Mouse (Mus musculus) CD4-positive, CD25-positive, alpha-beta regulatory T cell, adult 2 months (primary cell): ENCODE results near the gene Utp11.
"Not testable (repeated sequence)": the region's sequence is repeated elsewhere in the genome, so short reads cannot be mapped to it uniquely, and the experiment has no call there.

Source experiments
- DNase-seq: peaks from one replicate; pipeline ENCODE4 v3.0.0-alpha.2; 2012; ENCODE audit warnings: low read depth, low spot score

Utp11 gene

GRCm38 (mm10) chr4:124693135-124693894 is at the start of gene Utp11:
Utp11 (minus strand) TSS chr4:124693600.
- DNase-seq = peak; percentile 92

DNA sequence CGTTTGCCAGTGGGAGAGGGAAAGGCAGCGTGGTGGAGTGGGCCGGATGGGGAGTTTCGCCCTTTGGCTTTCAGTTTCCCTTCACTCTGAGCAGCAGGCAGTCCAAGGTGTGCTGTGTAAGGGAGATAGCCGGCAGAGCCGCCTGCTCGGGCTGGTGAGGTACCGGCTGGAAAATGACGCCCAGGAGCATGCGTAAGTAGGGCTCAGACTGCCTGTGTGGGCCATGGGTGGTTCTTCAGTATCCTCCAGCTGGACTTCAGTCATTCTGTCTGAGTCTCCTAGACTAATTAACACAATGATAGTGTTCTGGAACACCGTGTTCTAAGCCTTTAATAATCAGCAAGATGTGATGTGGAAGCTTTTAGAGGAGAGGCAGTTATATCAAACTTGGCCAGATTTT is 49.4 kb upstream of the Utp11 start:
- DNase-seq = no peak

- peak; percentile 71 for DNase-seq
Observed at GRCm38 (mm10) chr4:124741376-124742343, 48.3 kb upstream of the Utp11 start, which contains the start of gene Inpp5b. Inpp5b (plus strand) TSS chr4:124741850.

DNA sequence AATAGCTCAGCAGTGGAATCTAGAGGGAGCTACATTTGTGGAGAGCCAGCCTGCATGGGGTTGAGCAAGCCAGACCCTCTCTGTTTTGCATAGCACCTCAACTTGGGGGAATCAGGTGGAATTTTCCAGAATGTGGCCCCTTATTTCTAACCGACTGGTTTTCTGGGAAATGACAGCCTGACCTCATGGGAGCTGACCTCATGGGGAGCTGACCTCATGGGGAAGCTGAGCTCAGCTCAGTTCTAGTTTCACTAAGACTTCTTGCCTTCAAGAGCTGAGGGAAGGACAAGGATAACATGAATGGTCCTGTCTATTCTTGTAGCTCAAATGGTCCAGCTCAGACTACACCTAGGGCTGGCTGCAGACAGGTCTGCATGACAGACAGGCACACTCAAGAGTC is 45.4 kb upstream of the Utp11 start:
- DNase-seq = no peak

DNA sequence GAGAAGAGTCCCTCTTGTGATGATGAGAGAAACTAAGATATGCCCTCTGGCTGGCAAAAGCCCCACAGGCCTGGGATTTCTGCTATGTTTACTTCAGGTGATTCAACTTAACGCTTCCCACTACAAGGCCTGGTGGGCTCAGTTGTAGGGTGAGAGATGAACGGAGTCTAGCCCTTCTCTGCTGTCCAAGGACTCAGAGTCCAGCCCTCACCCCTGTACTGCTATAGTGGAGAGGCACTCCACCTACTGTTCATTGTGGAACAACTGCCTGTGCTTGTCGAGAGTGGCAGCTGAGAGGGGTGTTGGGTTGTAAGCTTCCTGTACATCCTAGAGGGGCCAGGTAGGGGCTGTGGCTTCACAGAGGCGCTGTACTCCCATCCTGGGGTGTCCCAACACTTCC is 44.6 kb upstream of the Utp11 start:
- no peak for DNase-seq

DNA sequence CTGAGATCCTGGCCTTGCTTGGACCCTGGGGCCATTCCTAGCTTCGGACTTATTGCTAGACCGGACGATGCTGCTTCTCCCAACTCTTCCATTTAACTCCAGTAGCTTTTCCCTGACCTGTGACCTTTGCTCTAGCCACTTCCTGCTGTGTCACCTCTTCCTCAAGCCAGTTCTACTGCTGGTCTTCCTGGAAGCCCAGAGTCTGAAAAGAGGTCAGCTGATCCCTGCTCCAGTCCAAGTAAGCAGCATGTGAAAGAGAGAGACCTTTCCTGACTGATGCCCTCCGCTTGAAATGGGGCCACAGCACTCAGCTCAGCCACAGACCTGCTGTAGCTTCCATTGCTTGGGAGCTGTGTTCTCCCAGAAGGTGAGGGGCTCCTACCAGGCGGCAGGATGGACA is 44.1 kb upstream of the Utp11 start:
- no peak for DNase-seq

- no peak for DNase-seq
Observed at GRCm38 (mm10) chr4:124736952-124737351, 43.6 kb upstream of the Utp11 start.

DNA sequence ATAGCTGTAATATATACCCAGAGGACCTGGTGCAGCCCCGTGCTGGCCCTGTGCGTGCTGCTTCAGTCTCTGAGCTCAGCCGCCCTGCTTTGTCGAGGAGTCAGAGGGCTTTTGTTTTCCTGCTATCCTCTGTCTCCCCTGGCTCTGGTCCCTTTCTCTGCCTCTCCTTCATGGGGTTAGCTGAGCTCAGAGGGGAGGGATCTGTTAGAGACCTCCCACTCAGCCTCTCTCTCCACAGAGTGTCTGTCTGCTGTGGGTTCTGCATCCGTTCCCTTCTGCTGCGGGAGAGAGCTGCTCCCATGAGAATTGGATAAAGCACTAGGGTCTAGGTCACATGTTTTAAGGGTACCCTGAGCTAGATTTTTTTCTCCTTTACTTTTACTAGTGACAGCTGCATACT is 32.7 kb upstream of the Utp11 start:
- DNase-seq = no peak

- no peak for DNase-seq
Observed at GRCm38 (mm10) chr4:124719101-124719500, 25.7 kb upstream of the Utp11 start.

DNA sequence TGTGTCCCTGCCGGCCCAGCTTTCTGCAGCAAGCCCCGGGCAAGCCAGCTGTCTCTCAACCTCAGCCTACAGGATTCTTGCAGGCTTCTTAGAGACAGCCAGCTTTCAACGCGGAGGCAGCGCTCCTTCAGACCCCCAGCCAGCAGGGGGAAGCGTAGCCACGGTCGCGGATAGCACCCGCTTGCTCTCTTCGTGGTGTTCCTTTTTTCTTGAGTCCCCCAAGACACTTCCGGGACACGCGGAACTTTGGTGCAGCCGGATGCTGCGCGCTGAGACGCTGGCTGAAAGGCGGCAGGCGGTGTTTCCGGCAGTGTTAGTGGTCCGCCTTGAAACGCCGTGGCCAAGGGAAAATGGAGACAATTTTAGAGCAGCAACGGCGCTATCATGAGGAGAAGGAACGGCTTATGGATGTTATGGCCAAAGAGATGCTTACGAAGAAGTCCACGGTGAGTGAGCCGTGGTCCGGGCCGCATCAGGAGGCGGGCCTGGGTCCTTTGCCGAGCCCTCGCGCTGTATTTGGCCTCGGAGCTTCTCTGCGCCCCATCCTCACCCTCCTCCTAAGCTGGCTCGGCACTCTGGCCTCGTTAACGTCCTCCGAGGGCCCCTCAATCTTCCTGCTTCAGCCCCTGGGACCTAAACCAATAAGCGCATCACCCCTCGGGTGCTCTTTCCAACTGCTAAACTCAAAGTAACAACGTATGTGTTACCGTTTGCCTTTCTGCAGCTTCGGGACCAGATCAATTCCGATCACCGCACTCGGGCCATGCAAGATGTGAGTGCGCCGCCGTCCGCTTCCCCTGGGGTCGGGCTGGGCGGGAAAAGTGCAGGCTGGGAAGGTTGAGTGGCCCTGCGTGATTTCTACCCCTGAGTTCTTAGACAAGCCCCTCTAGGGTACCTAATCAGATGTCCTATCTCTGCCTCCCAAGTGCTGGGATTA is 21.4 kb upstream of the Utp11 start, which contains the start of gene Sf3a3:
Gene Sf3a3, plus strand, starts transcription at position 232 of the 937 bp plus-strand sequence.
- peak; percentile 98 for DNase-seq

DNA sequence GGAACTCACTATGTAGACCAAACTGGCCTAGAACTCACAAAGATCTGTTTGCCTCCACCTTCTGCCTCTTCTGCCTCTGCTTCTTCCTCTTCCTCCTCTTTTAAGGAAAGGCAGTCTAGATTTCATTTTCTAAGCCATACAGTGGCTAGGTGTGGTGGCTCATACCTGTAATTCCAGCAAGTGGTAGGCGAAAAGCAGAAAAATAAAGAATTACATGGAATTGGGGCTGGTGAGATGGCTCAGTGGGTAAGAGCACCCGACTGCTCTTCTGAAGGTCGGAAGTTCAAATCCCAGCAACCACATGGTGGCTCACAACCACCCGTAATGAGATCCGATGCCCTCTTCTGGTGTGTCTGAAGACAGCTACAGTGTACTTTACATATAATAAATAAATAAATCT is 20.4 kb upstream of the Utp11 start:
- not testable (repeated sequence) for DNase-seq

DNA sequence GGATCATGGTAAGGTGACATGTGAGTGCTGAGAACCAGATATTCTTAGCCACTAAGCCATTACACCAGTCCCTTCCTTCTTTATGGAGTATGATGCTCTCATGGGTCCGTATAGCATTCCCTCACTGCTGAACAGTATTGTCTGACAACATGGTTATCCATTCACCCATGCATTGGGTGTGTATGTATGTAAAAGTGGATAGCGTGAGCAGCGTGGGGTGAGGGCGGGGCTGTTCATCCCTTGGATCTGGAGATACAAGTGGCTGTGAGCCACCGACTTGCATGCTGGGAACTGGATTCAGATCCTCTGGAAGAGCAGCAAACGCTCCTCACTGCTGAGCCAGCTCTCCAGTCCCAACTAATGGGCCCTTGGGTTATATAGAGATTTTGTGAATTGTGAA is 19.2 kb upstream of the Utp11 start:
- no peak for DNase-seq

- DNase-seq = peak; percentile 80
Observed at GRCm38 (mm10) chr4:124710776-124711291, 17.4 kb upstream of the Utp11 start.

- DNase-seq = peak; percentile 38
Observed at GRCm38 (mm10) chr4:124709961-124710446, 16.6 kb upstream of the Utp11 start.

DNA sequence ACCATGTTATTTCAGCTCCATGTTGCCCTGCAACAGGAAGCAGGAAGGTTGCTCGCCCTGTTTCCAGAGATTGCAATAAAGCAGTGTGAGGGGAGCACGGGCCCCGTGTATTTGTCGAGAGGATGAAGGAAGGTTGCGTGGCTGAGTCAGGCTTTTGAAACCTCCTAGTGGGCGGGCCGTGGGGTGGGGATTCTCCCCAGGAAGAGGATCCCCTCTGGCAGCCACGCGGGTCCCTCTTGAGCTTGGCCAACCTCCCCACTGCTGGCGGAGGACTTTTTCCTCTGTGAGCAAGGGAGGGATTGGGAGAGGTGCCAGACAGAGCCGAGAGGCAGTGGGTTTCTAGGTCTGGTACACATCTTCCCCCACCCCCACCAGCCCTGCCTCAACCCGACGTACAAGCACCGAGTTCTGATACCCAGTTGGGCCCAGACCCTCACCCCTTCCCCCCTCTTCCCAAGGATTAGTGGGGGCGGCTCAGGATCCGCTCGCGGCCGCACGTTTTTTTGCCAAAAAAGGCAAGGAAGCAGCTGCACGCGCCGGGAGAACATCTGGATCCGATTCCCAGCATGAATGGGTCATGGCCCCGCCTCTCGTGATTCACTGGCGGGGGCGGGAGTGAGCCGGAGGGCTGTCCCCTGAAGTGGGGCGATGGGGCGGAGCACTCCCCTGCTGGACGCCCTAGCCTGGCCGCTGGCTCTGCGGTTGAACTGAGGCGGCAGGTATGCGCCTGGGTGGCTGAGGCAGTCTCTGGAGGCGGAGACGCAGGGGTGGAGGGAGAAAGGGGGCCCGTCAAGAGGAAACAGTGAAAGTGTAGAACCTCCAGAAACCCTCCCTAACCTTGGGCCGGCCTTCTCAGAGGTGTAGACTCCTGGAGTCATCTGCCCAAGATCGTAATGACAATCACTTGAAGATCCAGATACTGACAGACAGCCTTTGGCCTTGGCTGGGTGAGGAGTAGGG is 15.4 kb upstream of the Utp11 start:
- peak; percentile 78 for DNase-seq

GRCm38 (mm10) chr4:124708200-124708517 is 14.8 kb upstream of the Utp11 start:
- DNase-seq = not testable (repeated sequence)

GRCm38 (mm10) chr4:124707381-124708199 is 14.2 kb upstream of the Utp11 start:
- DNase-seq = not testable (repeated sequence)

DNA sequence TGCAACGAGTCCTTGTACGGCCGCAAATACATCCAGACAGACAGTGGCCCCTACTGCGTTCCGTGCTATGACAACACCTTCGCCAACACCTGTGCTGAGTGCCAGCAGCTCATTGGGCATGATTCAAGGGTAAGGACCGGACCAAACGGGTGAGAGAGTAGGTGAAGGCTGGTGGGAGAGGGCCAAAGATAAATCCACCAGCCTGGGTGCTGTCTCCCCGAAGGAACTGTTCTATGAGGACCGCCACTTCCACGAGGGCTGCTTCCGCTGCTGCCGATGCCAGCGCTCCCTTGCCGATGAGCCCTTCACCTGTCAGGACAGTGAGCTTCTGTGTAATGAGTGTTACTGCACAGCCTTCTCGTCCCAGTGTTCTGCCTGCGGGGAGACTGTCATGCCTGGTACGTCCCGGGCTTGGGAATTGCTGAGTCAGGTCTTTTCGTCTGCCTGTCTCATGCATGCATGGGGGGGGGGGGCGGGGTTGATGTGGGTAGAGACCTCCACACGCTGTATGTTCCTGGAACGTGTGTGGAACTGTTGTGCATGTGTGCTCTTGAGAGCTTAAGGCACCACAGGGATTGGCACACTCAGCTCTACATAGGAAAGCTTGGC is 12.4 kb upstream of the Utp11 start:
- DNase-seq = no peak
